Mouse (Mus musculus) MN1 (cell line): ENCODE results near the gene Ppwd1.
A peak's percentile ranks its signal among the peaks of the same experiment; 100 is the strongest.
"Not testable (repeated sequence)": the region's sequence is repeated elsewhere in the genome, so short reads cannot be mapped to it uniquely, and the experiment has no call there.

ENCODE experiments used
- DNase-seq: peaks from one replicate; pipeline ENCODE4 v3.0.0-alpha.2; 2016; ENCODE audit warnings: low spot score

The Ppwd1 gene

DNA sequence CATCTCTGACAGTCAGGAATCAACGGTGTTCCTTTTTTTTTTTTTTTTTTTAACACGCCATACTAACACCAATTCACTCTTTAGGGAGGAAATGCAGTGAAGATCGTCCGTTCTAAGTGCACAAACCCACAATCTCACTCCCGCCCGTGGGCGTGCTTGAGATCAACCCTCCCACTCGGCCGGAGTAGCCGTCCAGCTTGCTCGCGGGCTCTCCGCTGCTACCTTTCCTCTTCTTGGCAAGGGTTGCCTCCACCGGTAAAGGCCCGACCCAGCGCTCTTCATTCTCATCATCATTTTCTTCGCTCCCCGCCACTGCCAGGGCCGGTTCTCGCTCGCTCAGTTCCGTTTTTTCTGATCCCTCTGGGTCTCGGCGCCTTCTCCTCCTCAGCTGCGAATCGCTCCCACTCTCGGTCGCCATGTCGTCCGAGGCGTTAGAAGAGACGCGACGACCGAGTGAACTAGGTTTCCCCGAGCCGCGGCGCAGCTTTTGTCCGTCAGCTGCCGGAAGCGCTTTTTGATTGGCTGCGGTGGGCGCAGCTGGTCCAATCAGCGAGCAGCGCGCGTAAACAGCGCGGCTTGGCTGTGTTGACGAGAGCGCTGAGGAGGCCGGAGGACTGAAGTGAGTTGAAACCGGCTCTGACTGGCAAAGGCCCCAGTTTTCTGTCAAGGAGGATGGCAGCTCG is at the start of gene Ppwd1, which contains the start of gene Cenpk:
TSS of gene Ppwd1 (minus strand) at position 460 of the 683 bp plus-strand sequence.
TSS of gene Cenpk (plus strand) at position 228 of the 683 bp plus-strand sequence.
- peak; percentile 99 for DNase-seq

DNA sequence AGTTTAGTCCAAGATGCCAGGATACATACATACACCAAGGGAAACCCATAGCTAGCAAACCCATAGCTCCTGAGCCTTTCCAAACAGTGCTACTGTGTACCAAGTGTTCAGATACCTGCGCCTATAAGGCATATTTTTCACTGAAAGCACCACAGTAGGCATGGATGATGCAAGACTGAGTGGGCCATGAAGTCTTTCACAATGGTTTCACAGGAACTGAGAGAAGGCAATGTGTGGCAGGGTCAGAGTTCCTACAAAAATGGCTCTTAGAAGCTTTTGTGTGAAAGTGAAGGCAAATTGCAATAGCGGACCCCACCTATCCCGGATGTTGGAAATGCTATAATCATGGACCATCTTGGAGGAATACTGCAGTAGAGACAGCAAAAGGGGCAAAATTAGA is 30.4 kb upstream of the Ppwd1 start:
- DNase-seq: no peak

DNA sequence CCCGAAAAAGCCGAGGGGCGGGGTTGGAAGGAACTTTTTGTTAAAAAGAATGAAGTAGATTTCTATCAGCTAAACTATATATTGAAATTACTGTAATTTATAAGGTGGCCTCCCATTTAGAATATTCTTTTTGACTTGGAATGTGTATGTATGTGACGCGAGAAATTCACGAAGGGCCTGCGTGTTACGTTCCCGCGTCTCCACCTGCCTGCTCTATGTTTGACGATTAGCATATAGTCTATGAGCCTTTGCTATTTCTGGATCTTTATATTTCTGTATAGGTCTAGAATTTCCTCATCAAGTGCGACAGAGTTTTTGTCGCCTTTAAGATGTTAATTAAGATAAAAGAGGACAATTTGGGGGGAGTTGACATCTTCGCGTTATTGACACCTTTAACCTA is 538 bp upstream of the Ppwd1 start:
- DNase-seq: peak; percentile 10

DNA sequence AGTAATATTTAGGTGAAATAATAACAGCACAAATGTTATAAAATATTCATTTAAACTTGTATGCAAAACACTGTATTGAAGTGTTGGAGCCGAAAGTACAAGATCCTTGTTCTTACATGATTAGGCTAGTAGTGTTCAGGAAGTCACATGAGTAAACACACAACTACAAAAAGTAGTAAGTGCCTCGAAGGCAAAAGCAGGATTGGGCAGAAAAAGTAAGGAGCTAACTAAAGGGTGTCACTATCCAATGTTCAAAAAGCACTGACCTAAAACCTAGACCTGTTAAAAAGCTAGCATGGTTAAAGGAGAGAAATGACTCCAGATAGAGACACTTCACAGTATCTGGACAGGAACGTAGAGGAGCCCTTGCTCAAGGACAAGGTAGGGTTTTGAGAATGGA is 1.2 kb downstream of the Ppwd1 start:
- no peak for DNase-seq

DNA sequence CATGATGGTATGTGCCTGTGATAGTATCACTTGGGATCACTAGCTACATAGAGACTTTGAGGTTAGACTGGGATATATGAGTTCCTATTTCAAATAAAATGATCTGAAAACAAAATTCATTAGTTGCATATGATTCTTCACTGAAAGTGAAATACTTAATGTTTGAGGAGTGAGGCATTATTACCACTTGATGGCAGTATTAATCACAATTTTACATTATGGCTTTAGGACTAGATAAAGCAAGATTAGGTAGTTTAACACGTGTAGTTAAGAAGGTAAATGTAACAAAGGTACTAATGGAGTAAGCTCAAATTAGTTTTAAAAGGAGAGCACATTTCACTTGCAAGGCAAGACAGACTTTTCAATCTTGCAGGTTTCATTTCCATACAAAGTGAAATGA is 24.3 kb downstream of the Ppwd1 start:
- DNase-seq: no peak

DNA sequence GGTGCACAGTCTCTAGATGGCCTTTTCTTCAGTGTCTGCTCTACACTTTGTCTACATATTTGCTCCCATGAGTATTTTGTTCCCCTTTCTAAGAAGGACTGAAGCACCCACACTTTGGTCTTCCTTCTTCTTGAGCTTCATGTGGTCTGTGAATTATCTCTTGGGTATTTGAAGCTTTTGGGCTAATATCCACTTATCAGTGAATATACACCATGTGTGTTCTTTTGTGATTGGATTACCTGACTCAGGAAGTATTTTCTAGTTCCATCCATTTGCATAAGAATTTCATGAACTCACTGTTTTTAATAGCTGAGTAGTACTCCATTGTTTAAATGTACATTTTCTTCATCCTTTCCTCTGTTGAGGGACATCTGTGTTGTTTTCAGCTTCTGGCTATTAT is 32.8 kb downstream of the Ppwd1 start:
- DNase-seq: not testable (repeated sequence)

DNA sequence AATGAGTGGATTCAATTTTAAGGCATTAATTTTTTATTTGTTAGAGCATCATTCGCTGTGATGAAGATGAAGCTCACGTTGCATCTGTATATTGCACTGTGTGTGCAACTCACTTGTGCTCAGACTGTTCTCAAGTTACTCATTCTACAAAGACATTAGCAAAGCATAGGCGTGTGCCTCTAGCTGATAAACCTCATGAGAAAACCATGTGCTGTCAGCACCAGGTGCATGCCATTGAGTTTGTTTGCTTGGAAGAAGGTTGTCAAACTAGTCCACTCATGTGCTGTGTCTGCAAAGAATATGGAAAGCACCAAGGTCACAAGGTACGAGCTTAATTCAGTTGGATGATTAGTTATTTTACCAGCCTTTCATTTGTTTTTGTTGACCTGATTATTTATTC is 41.3 kb downstream of the Ppwd1 start:
- DNase-seq: no peak

DNA sequence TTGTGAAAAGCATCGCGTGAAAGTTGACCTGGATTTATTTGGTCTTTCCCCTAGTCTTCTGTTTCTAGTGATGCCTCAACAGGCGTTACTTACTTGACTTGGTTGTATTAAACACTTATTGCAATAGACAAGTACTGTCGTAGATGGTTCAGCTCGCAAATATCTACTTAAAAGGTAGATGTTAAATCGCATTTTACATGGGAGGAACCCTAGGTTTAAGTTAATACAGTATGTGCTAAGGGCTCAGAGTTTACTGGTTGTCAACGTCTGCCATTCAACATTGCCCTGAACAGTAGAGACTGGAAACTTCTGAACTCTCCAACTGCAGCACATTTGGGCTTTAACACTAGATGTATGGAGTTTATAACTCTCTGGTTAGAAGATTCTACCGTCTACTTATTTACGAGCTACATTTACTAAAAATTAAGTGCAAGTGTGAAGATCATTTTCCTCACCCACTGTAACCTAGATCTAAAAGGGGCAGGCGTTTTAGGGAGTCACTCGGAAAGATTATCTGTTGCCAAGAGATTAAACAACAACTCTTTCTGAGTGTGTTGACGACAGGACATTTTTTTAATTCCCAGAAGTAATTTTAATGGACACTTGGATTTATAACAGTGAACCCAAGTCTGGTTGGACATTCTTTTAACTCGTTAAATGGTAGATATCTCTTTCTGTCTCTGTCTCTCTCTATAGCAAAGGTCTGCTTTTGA is 49.3 kb downstream of the Ppwd1 start:
- peak; percentile 22 for DNase-seq

DNA sequence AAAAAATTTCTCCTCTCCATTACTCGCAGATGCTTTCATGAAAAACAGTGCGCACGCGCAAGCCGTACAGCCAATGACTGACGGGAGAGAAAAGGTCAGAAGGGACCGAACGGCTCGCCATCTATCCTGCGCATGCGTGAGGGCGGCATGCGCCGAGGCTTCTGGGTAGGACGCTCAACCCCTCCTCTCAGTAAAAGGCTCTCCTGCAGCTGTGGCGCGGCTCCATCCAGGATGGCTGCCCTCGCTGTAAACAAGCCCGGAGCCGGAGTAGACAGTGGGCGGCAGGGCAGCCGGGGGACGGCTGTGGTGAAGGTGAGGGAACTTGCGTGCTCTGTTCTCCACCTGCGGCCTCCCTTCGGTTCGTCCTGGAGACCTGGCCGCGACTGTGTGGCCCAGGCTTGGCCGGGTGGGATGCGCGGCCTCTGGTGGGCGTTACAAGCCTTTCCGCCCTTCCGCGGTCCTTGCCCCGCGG is 50.0 kb downstream of the Ppwd1 start, which contains the start of gene Trim23:
TSS of gene Trim23 (plus strand) at position 148 of the 472 bp plus-strand sequence.
- peak; percentile 100 for DNase-seq

DNA sequence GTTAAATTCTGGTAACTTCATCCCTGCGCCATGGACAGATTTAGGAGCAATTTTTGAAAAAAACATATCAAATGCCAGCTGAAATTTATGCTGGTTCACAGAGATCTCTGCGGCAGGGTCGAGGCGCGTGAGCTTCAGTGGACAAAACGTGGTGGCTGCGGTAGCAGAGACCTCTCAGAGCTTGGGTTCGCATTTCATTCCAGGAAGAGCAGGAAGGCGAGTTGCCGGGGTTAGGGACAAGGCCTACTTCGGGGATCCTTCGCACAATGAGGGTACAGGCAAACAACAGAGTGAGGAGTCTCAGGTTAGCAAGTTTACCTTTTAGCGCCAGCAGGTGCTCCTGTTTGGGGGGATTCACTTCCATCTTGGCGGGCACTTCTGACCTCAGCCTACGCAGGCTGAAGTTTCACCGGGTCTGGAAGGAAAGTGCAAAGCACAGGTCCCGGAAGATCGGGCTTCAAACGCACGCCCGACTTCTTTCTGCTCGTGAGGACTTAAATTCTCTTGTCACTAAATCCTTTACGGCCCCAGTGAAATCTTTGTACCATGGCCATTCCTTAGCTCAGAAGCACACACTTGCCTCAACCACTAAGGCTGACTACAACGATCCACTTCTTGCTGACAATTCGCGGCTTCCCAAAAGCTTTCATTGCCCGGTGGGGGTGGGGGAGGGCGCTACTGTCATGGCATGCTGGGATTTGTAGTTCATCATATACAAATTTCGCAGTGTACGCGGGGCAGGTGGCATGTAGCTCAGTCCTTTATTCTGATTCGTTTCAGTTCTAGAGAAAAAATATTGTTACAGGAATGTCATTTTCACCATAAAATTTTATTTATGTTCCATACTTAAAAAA is 50.6 kb downstream of the Ppwd1 start, which contains the start of gene Trappc13:
TSS of gene Trappc13 (minus strand) at position 674 of the 854 bp plus-strand sequence.
- DNase-seq: peak; percentile 55

DNA sequence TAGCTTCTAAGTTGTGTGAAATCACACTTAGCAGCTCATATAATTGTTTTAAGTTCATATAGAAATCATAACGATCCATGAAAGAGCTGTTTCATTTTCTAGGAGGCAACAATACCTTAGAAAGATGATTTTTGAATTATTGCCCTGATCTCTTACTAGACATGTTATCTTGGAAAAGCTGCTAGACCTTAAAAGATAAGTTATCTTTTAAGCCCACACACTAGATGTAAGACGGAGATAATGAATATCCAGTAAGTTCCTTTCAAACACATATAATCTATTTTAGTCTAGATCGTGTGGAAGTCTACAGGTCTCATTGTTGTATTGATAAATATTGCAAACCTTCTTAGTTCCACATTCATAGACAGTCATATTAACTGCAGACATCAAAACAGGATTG is 51.8 kb downstream of the Ppwd1 start:
- no peak for DNase-seq

DNA sequence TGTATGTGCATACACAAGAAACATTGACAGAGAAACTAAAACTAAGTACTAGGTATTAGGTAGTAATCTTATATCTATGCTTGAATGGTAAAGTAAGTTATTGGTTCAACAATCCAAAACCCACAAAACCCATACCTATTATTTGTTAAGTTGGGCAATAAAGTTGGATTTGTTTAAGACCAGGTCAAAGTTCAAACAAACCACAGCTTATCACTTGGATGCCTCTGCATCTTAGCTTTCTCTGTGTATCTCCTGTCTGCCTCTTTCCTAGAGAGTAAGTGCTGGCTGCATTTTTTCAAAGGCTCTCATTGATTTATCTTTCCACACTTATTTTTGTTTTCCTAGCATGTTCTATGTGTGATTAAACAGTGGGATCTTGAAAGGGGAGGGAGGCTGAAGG is 56.1 kb downstream of the Ppwd1 start:
- DNase-seq: no peak

DNA sequence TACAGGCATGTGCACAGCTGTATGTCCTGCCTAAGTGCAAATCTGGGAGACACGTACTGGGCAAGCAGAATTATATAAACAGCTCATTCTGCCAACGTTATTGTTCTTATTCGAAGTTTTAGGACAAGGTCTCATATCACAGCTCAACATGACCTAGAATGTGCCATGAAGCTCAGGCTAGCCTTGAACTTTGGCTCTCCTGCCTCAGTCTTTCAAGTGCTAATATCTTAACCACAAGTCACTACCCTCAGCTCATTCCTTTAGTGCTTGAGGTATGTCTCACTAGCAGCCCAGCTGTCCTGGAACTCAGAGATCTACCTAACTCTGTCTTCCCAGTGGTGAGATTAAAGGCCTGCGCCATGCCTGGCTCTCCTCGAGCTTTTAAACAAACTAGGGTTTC is 56.9 kb downstream of the Ppwd1 start:
- no peak for DNase-seq

DNA sequence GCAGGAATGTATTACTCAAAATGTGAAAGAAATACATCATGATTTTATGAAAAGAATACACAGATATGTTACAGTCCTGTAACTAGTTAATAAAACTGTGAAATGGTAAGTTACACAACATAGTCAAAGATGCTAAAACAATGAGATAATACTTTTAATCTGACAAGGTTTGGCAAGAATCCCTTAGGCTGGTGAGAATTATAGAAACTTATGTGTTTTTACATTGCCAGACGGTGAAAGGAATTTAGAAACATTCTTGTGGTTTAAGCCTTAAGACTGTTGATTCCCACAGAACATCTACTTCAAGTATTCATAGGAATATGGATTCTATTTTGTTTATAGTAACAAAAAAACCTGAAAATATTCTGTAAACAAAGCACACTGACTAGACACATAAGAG is 73.0 kb downstream of the Ppwd1 start:
- DNase-seq: no peak
